Mouse (Mus musculus) spleen, adult 2 months (tissue): ENCODE data around the gene Vmn1r21.

Experiments used
- CTCF ChIP-seq: fragments of 200-500 bp; IDR thresholded peaks from 2 replicates; pipeline ENCODE4 v1.5.1; 2011; ENCODE audit warnings: mild to moderate bottlenecking, inconsistent platforms; ENCODE audit not compliant: insufficient read depth, insufficient read length, insufficient replicate concordance; ENCODE audit errors: extremely low read depth
- POLR2A ChIP-seq: fragments of 200-500 bp; IDR thresholded peaks from 2 replicates; pipeline ENCODE4 v1.6.1; 2011; ENCODE audit warnings: low read depth, low read length, inconsistent platforms

DNA sequence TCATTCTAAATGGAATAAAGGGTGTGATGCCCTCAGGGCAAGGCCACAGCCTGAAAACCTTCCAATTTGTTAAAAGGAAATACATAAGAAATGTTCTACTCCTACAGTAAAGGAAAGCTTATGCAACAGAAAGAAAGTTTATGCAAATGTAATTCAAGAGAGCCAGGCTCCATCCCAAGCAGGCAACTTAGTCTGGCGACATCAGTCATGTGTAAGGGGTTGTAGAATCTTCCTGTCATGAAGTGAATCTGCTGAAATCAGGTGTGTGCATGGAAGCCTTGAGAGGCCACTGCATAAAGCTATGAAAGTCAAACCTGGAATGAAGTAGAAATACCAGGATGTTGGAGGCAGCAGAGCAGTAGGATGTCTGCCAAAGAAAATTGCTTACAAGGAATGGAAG, 51.2 kb downstream of the Vmn1r21 start:
- TF ChIP-seq CTCF (no peak), POLR2A (no peak)
